Mouse (Mus musculus) liver, adult 2 months (tissue): ENCODE measurements around the gene 1810043G02Rik.

Experiments used
- CTCF ChIP-seq: fragments of 200-500 bp; IDR thresholded peaks from 2 replicates; pipeline ENCODE4 v1.5.1; 2011; ENCODE audit warnings: low read depth, low read length, control low read depth
- POLR2A ChIP-seq: fragments of 200-500 bp; IDR thresholded peaks from 2 replicates; pipeline ENCODE4 v1.6.1; 2011; ENCODE audit warnings: low read length, control low read depth; ENCODE audit not compliant: insufficient read depth; ENCODE audit errors: extremely low read depth

GRCm38 (mm10) chr10:77995639-77996038, 17.3 kb downstream of the 1810043G02Rik start:
- no peak for TF ChIP-seq POLR2A
- TF ChIP-seq CTCF: no peak
